Mouse (Mus musculus): ENCODE data around the gene Olfr1105. TPM values are rescaled to one million over a fixed set of nuclear protein-coding genes. Genes with fewer than 3 reads are reported as not detected.

The Olfr1105 gene
- polyA plus RNA-seq (2014; fragmentation: Nextera tagmentation; extraction: Ambion mirVana): not detected in 2 replicates

DNA sequence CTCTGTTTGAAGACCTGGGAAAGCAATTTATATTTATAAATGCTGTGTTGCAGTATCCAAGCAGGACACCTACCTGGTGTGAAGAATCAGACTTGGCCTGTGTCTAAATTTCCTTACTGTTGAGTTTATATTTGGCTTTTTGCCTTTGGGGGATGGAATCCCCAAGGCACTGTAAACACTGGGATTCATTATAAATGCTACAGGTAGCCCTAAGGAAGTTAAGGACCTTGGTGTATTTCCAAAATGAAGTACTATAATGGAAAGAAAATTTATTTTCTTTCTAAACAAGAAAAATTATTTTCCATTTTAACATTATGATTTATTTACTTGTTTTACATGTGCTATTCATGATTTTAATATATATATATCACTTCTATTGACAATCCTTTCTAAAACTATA lies at the start of gene Olfr1105:
Gene Olfr1105 (minus strand): TSS at position 101 of the 400 bp plus-strand sequence.
- Histone ChIP-seq H3K9me3 (replicated peaks; ENCODE audit: control insufficient read depth, low read length) (no peaks in the 10 kb centered on the region), H3K9ac (ENCODE audit: low read length) (no peak within 1 kb of the TSS), H3K27me3 (replicated peaks; ENCODE audit: control insufficient read depth, insufficient read depth, low read length) (no peaks in the 10 kb centered on the region), H3K36me3 (ENCODE audit: control insufficient read depth, insufficient read depth, low read length) (no peaks in the 10 kb centered on the region), H3K4me1 (ENCODE audit: control insufficient read depth, insufficient read depth, low read length) (no peaks in the 10 kb centered on the region), H3K27ac (ENCODE audit: low read depth, low read length) (no peak within 1 kb of the TSS), H3K4me2 (ENCODE audit: low read length) (no peak within 1 kb of the TSS), H3K4me3 (ENCODE audit: low read depth, low read length) (no peak within 1 kb of the TSS)
- no peak for DNase-seq (ENCODE audit: low spot score)
- no peak for ATAC-seq

DNA sequence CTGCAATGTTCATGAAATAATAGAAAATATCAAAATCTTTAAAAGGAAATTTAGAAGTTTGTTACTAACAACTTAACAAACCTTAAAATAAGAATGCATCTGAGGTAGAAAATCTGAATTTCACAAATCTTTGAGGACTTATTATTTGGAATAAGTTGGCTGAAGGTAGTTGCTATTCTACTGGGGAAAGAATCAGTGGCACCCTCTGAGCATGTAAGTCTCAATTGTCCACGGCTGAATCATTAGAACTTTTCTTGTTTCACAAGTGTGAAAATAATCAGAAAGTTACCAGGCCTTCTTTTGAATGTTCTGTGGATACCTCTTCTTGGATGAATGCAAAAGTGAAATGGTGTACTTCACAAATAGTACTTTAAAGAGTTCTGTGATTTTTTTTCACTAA lies 39.4 kb upstream of the Olfr1105 start, which contains the start of gene Olfr1107:
Gene Olfr1107 (minus strand): TSS at position 101 of the 400 bp plus-strand sequence.
- ATAC-seq: no peak
- no peak within 1 kb of the TSS for H3K4me3 ChIP-seq (ENCODE audit: low read depth, low read length)
- no peaks in the 10 kb centered on the region for H3K9me3 ChIP-seq (replicated peaks; ENCODE audit: control insufficient read depth, low read length)
- H3K36me3 ChIP-seq (ENCODE audit: control insufficient read depth, insufficient read depth, low read length): no peaks in the 10 kb centered on the region
- 82% methylated on average over 1 of the region's 1 CpGs for WGBS
- DNase-seq (ENCODE audit: low spot score): no peak
- no peak within 1 kb of the TSS for H3K27ac ChIP-seq (ENCODE audit: low read depth, low read length)
- H3K9ac ChIP-seq (ENCODE audit: low read length): no peak within 1 kb of the TSS
- H3K4me2 ChIP-seq (ENCODE audit: low read length): no peak within 1 kb of the TSS
- H3K27me3 ChIP-seq (replicated peaks; ENCODE audit: control insufficient read depth, insufficient read depth, low read length): no peaks in the 10 kb centered on the region
- H3K4me1 ChIP-seq (ENCODE audit: control insufficient read depth, insufficient read depth, low read length): no peaks in the 10 kb centered on the region

- no peaks in the 10 kb centered on the region for H3K27me3 ChIP-seq (replicated peaks; ENCODE audit: control insufficient read depth, insufficient read depth, low read length)
- no peaks in the 10 kb centered on the region for H3K9me3 ChIP-seq (replicated peaks; ENCODE audit: control insufficient read depth, low read length)
- no peak for ATAC-seq
- 86% methylated on average over 1 of the region's 1 CpGs for WGBS
- H3K4me1 ChIP-seq (ENCODE audit: control insufficient read depth, insufficient read depth, low read length): no peaks in the 10 kb centered on the region
- DNase-seq (ENCODE audit: low spot score): no peak
- H3K36me3 ChIP-seq (ENCODE audit: control insufficient read depth, insufficient read depth, low read length): no peaks in the 10 kb centered on the region
- no peak within 1 kb of the TSS for H3K9ac ChIP-seq (ENCODE audit: low read length)
- H3K27ac ChIP-seq (ENCODE audit: low read depth, low read length): no peak within 1 kb of the TSS
- no peak within 1 kb of the TSS for H3K4me3 ChIP-seq (ENCODE audit: low read depth, low read length)
- H3K4me2 ChIP-seq (ENCODE audit: low read length): no peak within 1 kb of the TSS
Observed at GRCm38 (mm10) chr2:87052173-87052572, 15.8 kb upstream of the Olfr1105 start, which contains the start of gene Olfr1106. Gene Olfr1106 (minus strand): TSS chr2:87052273.

DNA sequence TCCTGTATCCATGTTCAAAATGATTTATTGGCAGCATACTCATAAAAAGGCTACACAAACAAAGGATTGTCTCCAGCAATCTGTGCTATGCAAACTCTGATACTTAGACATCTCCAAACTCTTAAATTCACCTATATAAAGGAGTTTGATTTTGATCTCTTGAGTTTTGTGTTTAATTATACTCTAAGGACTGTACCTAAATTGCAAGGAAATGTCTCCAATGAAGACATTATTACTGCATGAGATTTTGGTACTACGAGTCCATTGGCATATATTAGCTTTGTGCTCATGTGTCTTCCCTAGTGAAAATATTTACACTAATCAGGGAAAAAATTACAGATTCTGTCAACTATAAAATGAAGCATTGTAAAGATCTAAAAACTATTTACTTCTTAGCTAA lies 9.4 kb downstream of the Olfr1105 start, which contains the start of gene Olfr1104:
Gene Olfr1104 (minus strand): TSS at position 101 of the 400 bp plus-strand sequence.
- DNase-seq (ENCODE audit: low spot score): no peak
- H3K4me2 ChIP-seq (ENCODE audit: low read length): no peak within 1 kb of the TSS
- 92% methylated on average over 1 of the region's 1 CpGs for WGBS
- H3K9ac ChIP-seq (ENCODE audit: low read length): no peak within 1 kb of the TSS
- H3K36me3 ChIP-seq (ENCODE audit: control insufficient read depth, insufficient read depth, low read length): no peaks in the 10 kb centered on the region
- H3K4me1 ChIP-seq (ENCODE audit: control insufficient read depth, insufficient read depth, low read length): no peaks in the 10 kb centered on the region
- no peak within 1 kb of the TSS for H3K27ac ChIP-seq (ENCODE audit: low read depth, low read length)
- no peaks in the 10 kb centered on the region for H3K27me3 ChIP-seq (replicated peaks; ENCODE audit: control insufficient read depth, insufficient read depth, low read length)
- H3K4me3 ChIP-seq (ENCODE audit: low read depth, low read length): no peak within 1 kb of the TSS
- ATAC-seq: no peak
- no peaks in the 10 kb centered on the region for H3K9me3 ChIP-seq (replicated peaks; ENCODE audit: control insufficient read depth, low read length)

DNA sequence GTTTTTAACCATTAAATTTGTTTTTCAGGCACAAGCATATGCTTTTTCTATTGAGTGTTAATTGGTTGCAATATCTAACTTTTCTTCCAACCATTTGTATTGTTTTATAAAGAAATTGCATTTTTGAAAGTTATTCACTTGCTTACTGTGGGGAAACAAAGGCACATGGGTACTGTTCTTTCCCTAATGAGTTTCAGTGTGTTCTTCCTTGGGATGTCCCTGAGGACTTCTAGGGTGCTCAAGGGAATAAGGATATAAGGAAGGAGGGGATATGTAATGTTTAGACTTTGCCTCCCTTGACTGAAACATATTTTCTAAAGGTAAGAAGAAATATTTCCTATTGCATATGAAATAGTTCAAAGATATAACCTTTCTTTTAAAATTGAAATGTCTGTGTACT lies 38.2 kb downstream of the Olfr1105 start, which contains the start of gene Olfr1102:
Gene Olfr1102 (plus strand): TSS at position 301 of the 400 bp plus-strand sequence.
- H3K9ac ChIP-seq (ENCODE audit: low read length): no peak within 1 kb of the TSS
- ATAC-seq (no peak), DNase-seq (ENCODE audit: low spot score) (no peak)
- no peak within 1 kb of the TSS for H3K4me2 ChIP-seq (ENCODE audit: low read length)
- H3K9me3 ChIP-seq (replicated peaks; ENCODE audit: control insufficient read depth, low read length): no peaks in the 10 kb centered on the region
- no peak within 1 kb of the TSS for H3K4me3 ChIP-seq (ENCODE audit: low read depth, low read length)
- no peaks in the 10 kb centered on the region for H3K4me1 ChIP-seq (ENCODE audit: control insufficient read depth, insufficient read depth, low read length)
- no peaks in the 10 kb centered on the region for H3K36me3 ChIP-seq (ENCODE audit: control insufficient read depth, insufficient read depth, low read length)
- no peaks in the 10 kb centered on the region for H3K27me3 ChIP-seq (replicated peaks; ENCODE audit: control insufficient read depth, insufficient read depth, low read length)
- H3K27ac ChIP-seq (ENCODE audit: low read depth, low read length): no peak within 1 kb of the TSS

- Histone ChIP-seq H3K4me3 (ENCODE audit: low read depth, low read length) (no peak within 1 kb of the TSS), H3K9ac (ENCODE audit: low read length) (no peak within 1 kb of the TSS), H3K36me3 (ENCODE audit: control insufficient read depth, insufficient read depth, low read length) (no peaks in the 10 kb centered on the region), H3K27me3 (replicated peaks; ENCODE audit: control insufficient read depth, insufficient read depth, low read length) (no peaks in the 10 kb centered on the region), H3K27ac (ENCODE audit: low read depth, low read length) (no peak within 1 kb of the TSS), H3K9me3 (replicated peaks; ENCODE audit: control insufficient read depth, low read length) (no peaks in the 10 kb centered on the region), H3K4me1 (ENCODE audit: control insufficient read depth, insufficient read depth, low read length) (no peaks in the 10 kb centered on the region), H3K4me2 (ENCODE audit: low read length) (no peak within 1 kb of the TSS)
- no peak for ATAC-seq
- DNase-seq (ENCODE audit: low spot score): no peak
- 82% methylated on average over 3 of the region's 3 CpGs for WGBS
Observed at GRCm38 (mm10) chr2:86991121-86991520, 45.2 kb downstream of the Olfr1105 start, which contains the start of gene Olfr1101. Gene Olfr1101 (minus strand): TSS chr2:86991221.

Other genes starting within 250 kb of the Olfr1105 start
- gene Olfr141, start 226.5 kb downstream of the Olfr1105 start, polyA plus RNA-seq (2014; fragmentation: Nextera tagmentation; extraction: Ambion mirVana): not detected in 2 replicates
- not detected in 2 replicates for gene Olfr1094, start 211.9 kb downstream of the Olfr1105 start, polyA plus RNA-seq (2014; fragmentation: Nextera tagmentation; extraction: Ambion mirVana)
- gene Olfr1095, start 184.8 kb downstream of the Olfr1105 start, polyA plus RNA-seq (2014; fragmentation: Nextera tagmentation; extraction: Ambion mirVana): not detected in 2 replicates
- gene Gm13723, start 161.7 kb downstream of the Olfr1105 start, polyA plus RNA-seq (2014; fragmentation: Nextera tagmentation; extraction: Ambion mirVana): not detected in 2 replicates
- gene Olfr1097, start 144.3 kb downstream of the Olfr1105 start, polyA plus RNA-seq (2014; fragmentation: Nextera tagmentation; extraction: Ambion mirVana): not detected in 2 replicates
- not detected in 2 replicates for gene Olfr1098, start 112.0 kb downstream of the Olfr1105 start, polyA plus RNA-seq (2014; fragmentation: Nextera tagmentation; extraction: Ambion mirVana)
- not detected in 2 replicates for gene Olfr1099, start 75.8 kb downstream of the Olfr1105 start, polyA plus RNA-seq (2014; fragmentation: Nextera tagmentation; extraction: Ambion mirVana)
- not detected in 2 replicates for gene Olfr1100, start 56.6 kb downstream of the Olfr1105 start, polyA plus RNA-seq (2014; fragmentation: Nextera tagmentation; extraction: Ambion mirVana)
- gene Olfr1101, start 45.3 kb downstream of the Olfr1105 start, polyA plus RNA-seq (2014; fragmentation: Nextera tagmentation; extraction: Ambion mirVana): not detected in 2 replicates
- gene Olfr1102, start 38.1 kb downstream of the Olfr1105 start, polyA plus RNA-seq (2014; fragmentation: Nextera tagmentation; extraction: Ambion mirVana): not detected in 2 replicates
- gene Olfr1104, start 9.5 kb downstream of the Olfr1105 start, polyA plus RNA-seq (2014; fragmentation: Nextera tagmentation; extraction: Ambion mirVana): not detected in 2 replicates
- not detected in 2 replicates for gene Olfr1106, start 15.7 kb upstream of the Olfr1105 start, polyA plus RNA-seq (2014; fragmentation: Nextera tagmentation; extraction: Ambion mirVana)
- not detected in 2 replicates for gene Olfr1107, start 39.3 kb upstream of the Olfr1105 start, polyA plus RNA-seq (2014; fragmentation: Nextera tagmentation; extraction: Ambion mirVana)
- not detected in 2 replicates for gene Olfr1109, start 59.5 kb upstream of the Olfr1105 start, polyA plus RNA-seq (2014; fragmentation: Nextera tagmentation; extraction: Ambion mirVana)
- gene Olfr259, start 78.0 kb upstream of the Olfr1105 start, polyA plus RNA-seq (2014; fragmentation: Nextera tagmentation; extraction: Ambion mirVana): not detected in 2 replicates
- not detected in 2 replicates for gene Olfr1110, start 103.8 kb upstream of the Olfr1105 start, polyA plus RNA-seq (2014; fragmentation: Nextera tagmentation; extraction: Ambion mirVana)
- not detected in 2 replicates for gene Olfr1111, start 116.1 kb upstream of the Olfr1105 start, polyA plus RNA-seq (2014; fragmentation: Nextera tagmentation; extraction: Ambion mirVana)
- gene Olfr1112, start 151.3 kb upstream of the Olfr1105 start, polyA plus RNA-seq (2014; fragmentation: Nextera tagmentation; extraction: Ambion mirVana): not detected in 2 replicates
- gene Olfr1113, start 172.4 kb upstream of the Olfr1105 start, polyA plus RNA-seq (2014; fragmentation: Nextera tagmentation; extraction: Ambion mirVana): not detected in 2 replicates
- gene Olfr1115, start 211.5 kb upstream of the Olfr1105 start, polyA plus RNA-seq (2014; fragmentation: Nextera tagmentation; extraction: Ambion mirVana): not detected in 2 replicates
- gene Olfr1116, start 231.0 kb upstream of the Olfr1105 start, polyA plus RNA-seq (2014; fragmentation: Nextera tagmentation; extraction: Ambion mirVana): not detected in 2 replicates